Mouse (Mus musculus): ENCODE measurements around the gene Kbtbd6.
A peak's percentile ranks its signal among the peaks of the same experiment; 100 is the strongest.

The Kbtbd6 gene

GRCm38 (mm10) chr14:79481339-79482151, 29.9 kb downstream of the Kbtbd6 start, which contains the start of gene Wbp4:
Gene Wbp4, minus strand, starts transcription at chr14:79481520.
- peak; percentile 93 for DNase-seq (ENCODE audit: low read depth)

GRCm38 (mm10) chr14:79482251-79482661, 30.6 kb downstream of the Kbtbd6 start:
- peak; percentile 41 for DNase-seq (ENCODE audit: low read depth)

- DNase-seq (ENCODE audit: low read depth) = peak; percentile 44
These were observed 31.2 kb downstream of the Kbtbd6 start for GRCm38 (mm10) chr14:79482747-79483355.

- no peak for DNase-seq (ENCODE audit: low read depth)
These were observed 32.0 kb downstream of the Kbtbd6 start for GRCm38 (mm10) chr14:79483611-79484120.

GRCm38 (mm10) chr14:79486617-79486992, 35.0 kb downstream of the Kbtbd6 start:
- DNase-seq (ENCODE audit: low read depth) = no peak

- peak; percentile 52 for DNase-seq (ENCODE audit: low read depth)
These were observed 35.5 kb downstream of the Kbtbd6 start for GRCm38 (mm10) chr14:79486993-79487731.

- DNase-seq (ENCODE audit: low read depth) = no peak
These were observed 36.9 kb downstream of the Kbtbd6 start for GRCm38 (mm10) chr14:79488531-79488930.

- DNase-seq (ENCODE audit: low read depth) = no peak
These were observed 37.5 kb downstream of the Kbtbd6 start for GRCm38 (mm10) chr14:79489150-79489549.

- no peak for DNase-seq (ENCODE audit: low read depth)
These were observed 38.6 kb downstream of the Kbtbd6 start for GRCm38 (mm10) chr14:79490246-79490645.

- DNase-seq (ENCODE audit: low read depth) = no peak
These were observed 42.7 kb downstream of the Kbtbd6 start for GRCm38 (mm10) chr14:79494349-79494748.

- DNase-seq (ENCODE audit: low read depth) = peak; percentile 51
These were observed 47.7 kb downstream of the Kbtbd6 start for GRCm38 (mm10) chr14:79499326-79499725.

- no peak for DNase-seq (ENCODE audit: low read depth)
These were observed 49.1 kb downstream of the Kbtbd6 start for GRCm38 (mm10) chr14:79500756-79501155.

- peak; percentile 64 for DNase-seq (ENCODE audit: low read depth)
These were observed 51.9 kb downstream of the Kbtbd6 start for GRCm38 (mm10) chr14:79503371-79504075.

Measured in naive thymus-derived CD4-positive, alpha-beta T cell, adult 2 months (primary cell).